Mouse (Mus musculus): ENCODE data around the gene Kcnn3.

- TF ChIP-seq POLR2A (IDR thresholded peaks at IDR 0.05; ENCODE audit: extremely low read depth, insufficient read depth, low read length) (peak; percentile 99), CTCF (IDR thresholded peaks at IDR 0.05; ENCODE audit: extremely low read depth, insufficient read depth, low read length) (no peak)
Observed at GRCm38 (mm10) chr3:89519894-89520293, at the start of gene Kcnn3.
